Mouse (Mus musculus): ENCODE measurements around the gene Fam180a.

DNA sequence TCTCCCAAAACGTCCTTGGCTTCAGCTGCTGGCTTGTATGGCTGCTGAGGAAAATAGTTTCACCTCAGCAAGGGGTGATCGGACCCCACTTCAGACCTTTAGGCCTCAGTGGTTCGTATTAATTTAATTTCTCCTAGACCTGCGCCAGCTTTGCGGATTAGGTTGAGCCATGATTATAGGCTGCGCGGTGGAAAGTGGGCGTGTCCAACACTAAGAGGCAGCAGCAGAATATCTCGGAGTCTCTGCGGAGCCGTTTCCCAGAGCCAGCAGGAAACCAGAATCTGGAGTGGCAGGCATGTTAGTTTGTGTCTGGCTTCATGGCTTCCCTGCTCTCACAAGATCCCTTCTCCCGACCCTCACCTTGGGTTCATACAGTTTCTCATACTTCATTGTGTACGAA, 56.3 kb downstream of the Fam180a start:
- TF ChIP-seq CTCF (IDR thresholded peaks at IDR 0.05; ENCODE audit: low read depth, low read length): no peak
- no peak for TF ChIP-seq POLR2A (IDR thresholded peaks at IDR 0.05; ENCODE audit: borderline replicate concordance, low read depth, low read length)
